Mouse (Mus musculus) CD4-positive, CD25-positive, alpha-beta regulatory T cell, adult 4 months (primary cell): ENCODE data around the gene Rab31. TPM values are rescaled to one million over a fixed set of nuclear protein-coding genes. Genes with fewer than 3 reads are reported as not detected.

Experiments
- ATAC-seq: one replicate; pipeline ENCODE4 v1.8.0; 2017
- polyA plus RNA-seq, 2 experiments: library from polyadenylated mRNA; unstranded; fragments of 100-300 nt; shearing (Covaris generic); gene quantifications; one replicate each; pipeline ENCODE4 v1.2.1; 2017

Rab31 gene
- polyA plus RNA-seq, 2 experiments from 2014 or later: 3.3 to 4.2 TPM

DNA sequence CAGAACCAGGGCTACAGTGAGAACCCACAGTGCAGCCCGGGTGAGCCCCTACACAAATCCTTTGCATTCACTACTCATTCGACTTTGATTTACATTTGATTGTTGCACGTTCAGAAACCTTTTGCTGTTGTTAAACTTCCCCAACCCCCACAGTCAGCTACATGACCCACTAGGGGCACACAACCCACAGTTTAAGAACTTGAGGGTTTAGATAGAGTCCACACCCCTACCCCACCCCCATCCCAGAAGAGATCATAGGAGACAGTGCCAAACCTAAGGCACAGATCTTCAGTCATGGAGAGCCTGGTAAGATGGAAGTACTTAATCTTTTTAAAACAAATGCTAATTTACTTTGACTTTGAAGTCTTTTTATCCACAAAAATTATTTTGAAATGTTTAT lies 156.9 kb downstream of the Rab31 start:
- ATAC-seq: no peak

DNA sequence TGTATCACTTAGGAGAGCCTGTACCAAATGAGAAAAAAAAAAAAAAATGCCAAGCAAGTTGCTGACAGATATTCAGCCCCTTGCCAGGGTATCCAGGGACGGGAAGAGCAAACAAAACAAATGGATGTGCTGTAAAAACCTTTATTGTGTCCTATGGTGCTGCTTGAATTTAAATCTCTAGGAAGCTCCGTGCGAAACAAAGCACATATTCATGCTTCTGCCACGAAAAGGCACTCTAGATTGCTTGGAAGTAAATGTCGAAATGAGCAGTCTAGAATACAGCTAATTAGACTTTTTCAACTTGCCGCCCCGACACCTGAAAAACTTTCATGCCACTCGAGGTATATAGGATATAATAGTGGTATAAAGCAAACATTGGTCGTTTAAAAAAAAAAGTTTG lies 158.1 kb downstream of the Rab31 start:
- no peak for ATAC-seq

DNA sequence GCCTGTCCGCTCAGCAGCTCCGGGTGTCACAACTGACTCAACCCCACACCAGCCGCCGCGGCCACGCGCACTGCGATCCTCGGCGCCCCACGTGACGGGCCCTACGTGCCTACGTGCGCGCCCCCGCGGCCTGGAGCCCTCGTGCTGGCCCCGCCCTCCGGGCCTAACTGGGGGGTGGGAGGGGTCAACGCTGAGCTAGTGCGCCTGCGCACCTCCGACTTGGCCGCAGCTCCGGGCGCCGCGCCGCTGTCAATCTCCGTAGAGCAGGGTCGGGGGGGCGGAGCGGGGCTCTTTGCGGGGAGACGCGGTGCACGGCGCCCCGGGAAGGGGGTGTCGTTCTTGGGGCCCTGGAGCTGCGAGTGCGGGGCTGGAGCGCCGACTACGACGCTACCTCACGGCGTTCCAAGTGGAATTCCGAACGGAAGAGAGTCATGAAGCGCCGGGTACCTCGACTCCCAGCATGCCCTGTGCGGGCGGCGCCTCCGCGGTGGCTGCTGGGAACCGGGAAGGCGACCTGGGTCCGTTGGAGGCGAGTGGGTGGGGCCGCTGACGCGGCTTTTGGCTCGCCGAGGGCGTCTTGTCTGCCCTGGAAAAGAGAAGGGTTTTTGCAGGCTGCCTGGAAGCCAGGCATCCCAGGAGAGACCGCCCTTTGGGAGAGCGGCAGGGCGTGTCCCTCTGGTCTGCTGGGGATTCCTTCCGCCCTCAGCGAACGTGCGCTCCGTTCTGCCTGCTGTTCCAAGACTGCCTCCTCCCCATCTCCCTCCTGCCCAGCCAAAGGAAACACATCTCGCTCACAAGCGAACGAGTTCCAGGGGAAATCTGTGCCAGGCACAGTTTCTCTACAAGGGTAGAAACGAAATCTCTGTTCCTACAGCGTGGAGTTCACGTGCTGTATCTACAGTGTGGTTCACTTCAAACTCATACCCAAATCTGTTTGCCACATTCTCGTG lies 158.8 kb downstream of the Rab31 start, which contains the start of gene Vapa:
TSS of gene Vapa (minus strand) at position 93 of the 950 bp plus-strand sequence.
- peak; percentile 81 for ATAC-seq

DNA sequence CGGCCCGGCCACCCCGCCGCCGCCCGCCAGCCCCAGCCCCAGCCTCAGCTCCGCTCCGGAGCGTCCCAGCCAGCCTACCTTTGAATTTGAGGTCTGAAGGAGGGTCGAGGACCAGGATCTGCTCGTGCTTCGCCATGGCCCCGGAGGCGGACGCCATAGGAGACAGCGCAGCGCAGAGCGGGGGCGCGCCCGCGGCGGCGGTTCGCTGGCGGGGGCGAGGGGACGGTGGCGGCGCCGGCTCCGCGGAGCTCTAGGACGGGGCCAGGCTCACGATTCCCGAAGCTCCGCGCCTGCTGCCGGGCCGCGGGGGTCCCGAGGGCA lies 159.4 kb downstream of the Rab31 start:
- ATAC-seq: peak; percentile 38

DNA sequence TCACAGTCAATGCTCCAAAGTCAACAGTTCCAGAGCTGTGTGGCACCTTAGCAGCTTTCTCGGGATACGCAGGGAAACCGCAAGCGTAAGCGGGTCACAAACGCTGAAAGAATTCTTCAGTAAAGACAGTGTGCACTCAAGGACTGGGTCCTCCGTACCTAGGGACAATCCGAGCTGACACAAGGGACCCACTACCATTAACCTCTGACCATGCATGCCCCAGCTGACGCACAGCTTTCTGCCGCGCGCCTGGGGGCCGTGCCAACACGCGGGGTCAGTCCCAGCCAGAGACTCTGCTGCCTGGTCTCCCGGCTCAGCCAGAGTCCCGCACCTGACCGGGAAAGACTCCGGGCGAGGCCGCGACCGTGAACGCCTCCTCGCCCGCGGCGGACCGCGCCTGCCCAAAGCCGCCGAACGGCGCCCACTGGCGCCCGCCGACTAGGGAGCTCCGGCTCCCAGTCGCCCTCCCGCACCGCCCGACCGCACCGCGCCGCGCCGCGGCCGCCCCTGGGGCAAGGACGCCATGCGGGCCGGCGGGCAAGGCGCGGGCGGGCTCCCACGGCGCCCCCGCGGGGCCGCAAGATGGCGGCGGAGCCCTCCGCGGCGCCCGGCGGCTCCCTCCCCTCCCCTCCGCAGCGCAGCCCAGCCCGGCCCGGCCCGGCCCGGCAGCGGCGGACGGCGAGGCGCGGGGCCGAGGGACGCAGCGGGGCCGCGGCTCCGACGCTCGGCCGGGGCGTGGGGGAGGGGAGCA lies 160.0 kb downstream of the Rab31 start:
- peak; percentile 4 for ATAC-seq

DNA sequence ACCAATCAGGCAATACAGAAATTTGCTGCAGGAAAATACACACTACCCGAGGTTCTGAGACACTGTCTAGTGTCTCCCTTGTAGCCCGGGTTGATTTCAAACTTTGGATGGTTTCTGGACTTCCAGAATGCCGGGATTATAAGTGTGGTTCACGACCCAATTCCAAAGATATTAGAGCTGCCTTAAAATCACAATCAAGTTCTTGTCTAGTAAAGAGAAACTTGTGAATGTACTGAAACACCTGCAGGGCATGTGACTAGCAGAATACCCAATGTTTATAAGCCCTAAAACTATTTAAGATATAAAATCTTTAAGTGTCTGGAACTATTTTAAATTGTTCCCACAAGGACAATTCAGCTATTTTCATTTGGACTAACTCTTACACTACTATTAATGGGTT lies 160.8 kb downstream of the Rab31 start:
- no peak for ATAC-seq

DNA sequence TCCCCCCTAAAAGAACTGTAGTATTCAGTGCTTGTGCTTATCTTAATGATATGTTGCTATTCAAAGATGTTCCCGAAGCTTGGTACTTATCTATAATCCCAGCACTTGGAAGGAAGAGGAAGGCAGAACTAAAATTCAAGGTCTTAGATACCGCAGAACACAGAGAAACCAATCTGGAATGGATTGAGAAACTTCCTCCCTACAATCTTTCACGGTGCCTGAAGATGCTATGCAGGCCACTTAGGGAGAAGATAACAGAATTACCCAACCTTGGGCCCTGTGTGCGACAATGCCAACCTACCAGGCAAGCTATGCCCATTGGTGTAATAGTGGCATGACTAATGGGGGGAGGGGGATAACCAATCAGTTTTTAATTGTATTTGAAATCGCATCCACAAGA lies 163.8 kb downstream of the Rab31 start:
- no peak for ATAC-seq

DNA sequence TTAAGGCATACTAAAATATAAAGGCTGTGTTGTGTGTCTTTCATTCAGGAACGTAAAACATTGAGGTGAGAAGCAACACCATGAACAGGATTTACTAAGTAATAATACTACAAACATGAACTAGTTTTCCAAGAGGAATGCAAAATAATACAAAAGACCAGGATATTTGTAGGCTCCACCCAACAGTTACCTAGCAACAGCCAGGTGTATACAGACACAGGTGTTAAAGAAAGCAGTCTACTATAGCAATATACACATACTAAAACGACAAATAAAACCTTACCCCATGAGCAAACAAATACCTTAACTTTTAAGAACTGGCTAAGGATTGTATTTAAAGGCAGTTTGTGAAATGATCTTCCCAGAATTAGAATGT lies 164.3 kb downstream of the Rab31 start:
- no peak for ATAC-seq

DNA sequence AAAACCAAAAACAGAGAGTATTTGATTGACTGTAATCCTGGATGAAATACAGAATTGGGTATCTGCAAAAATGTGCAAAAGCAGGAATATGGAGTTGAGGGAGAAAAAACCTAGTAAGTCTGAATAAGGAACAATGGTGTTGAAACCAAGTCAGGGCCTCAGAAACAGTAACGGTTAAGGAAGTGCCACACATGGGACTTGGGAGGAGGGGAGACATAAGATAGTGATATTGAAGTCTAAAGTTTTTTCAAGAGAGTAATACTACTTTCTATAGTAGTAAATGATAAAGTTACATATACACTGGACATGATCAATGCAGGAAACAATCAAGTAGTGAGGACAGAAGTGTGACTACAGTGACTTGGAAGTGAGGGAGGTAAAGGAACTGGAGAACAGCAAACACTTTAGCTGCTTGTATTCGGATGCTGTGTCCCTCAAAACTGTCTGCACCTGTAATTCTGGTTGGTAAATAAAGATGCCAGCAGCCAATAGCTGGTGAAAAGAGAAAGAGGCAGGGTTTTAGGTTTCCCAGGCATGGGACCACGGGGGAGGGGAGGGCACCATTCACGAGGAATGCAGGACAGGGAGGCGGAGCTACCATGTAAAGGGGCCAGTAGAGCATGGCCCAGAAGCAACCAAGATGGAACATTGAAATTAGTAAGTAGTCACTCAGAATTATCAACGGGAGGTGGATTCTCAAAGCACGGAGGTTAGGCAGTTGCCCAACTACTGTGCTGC lies 164.8 kb downstream of the Rab31 start:
- no peak for ATAC-seq

DNA sequence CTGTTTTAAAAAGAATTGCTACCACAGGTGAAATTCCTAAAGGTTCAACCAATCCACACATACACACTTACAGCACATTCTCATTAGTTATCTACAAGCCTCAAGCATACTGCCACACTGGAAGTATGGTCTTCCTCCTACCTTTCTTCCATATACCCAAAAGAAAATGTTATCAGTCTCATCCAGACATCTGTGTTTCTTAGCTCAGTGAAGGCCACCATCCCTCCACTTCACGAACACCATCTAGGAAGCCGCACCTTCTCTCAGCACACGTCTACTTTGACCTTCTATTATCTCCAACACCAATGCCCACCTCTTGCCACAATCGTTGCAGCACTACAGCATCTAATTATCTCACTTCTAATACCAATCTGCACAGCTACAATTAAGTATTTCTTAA lies 166.5 kb downstream of the Rab31 start:
- ATAC-seq: no peak

DNA sequence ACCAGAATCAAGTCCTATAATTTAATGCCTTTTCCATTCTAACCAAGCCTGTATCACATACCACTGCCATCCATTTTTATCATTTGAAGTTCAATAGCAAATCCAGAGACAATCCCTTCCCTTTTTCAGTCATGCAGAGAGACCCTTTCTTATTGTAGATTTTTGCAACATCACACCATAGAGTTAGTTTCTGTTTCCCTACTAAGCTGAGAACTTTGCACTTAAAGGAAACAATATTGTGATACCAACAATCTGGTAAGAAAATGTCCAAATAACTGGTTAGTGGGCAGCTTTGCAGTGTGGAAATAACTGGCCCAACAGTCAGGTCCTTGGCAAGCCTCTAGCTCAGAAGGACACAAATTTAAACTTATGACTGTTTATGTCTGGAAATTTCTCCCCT lies 167.7 kb downstream of the Rab31 start:
- ATAC-seq: no peak

DNA sequence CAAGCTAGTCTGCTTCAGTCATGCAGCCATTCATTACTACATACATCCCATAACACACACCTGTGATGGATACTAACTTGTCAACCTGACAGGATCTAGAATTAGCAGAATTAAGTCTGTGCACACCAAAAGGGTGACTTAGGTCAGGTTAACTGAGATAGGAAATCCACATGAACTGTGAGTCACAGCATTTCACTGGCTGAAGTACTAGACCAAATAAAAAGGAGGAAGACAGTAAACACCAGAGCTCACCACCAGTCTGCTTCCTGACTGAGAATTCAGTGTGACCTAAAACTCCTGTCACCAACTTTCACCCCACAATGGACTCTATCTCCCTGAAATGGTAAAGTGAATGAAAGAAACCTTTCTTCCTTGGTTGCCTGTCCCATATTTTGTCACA lies 168.2 kb downstream of the Rab31 start:
- ATAC-seq: peak; percentile 58

Other genes starting within 250 kb of the Rab31 start
- gene Tmem232, start 232.0 kb downstream of the Rab31 start, polyA plus RNA-seq: not detected
- 10 to 100 TPM; 24.0 to 50.2 TPM for gene Vapa, start 159.2 kb downstream of the Rab31 start, polyA plus RNA-seq
- not detected for gene Txndc2, start 130.6 kb downstream of the Rab31 start, polyA plus RNA-seq
- gene Ppp4r1, start 9.8 kb upstream of the Rab31 start, polyA plus RNA-seq: 10 to 100 TPM; 25.1 to 30.4 TPM
- 10 to 100 TPM; 45.5 to 62.2 TPM for gene Ralbp1, start 113.0 kb upstream of the Rab31 start, polyA plus RNA-seq
- gene Twsg1, start 178.5 kb upstream of the Rab31 start, polyA plus RNA-seq: 10 to 100 TPM; 27.0 to 31.0 TPM